Mouse (Mus musculus) left cerebral cortex, adult 11 months (tissue): ENCODE measurements around the gene Tubg1.
"Not testable (repeated sequence)": the region's sequence is repeated elsewhere in the genome, so short reads cannot be mapped to it uniquely, and the experiment has no call there.

ENCODE experiments used
- DNase-seq: peaks from one replicate; pipeline ENCODE4 v3.0.0; 2022; ENCODE audit warnings: low spot score

The Tubg1 gene

GRCm38 (mm10) chr11:101142215-101142967, 22.7 kb downstream of the Tubg1 start:
- DNase-seq: no peak

DNA sequence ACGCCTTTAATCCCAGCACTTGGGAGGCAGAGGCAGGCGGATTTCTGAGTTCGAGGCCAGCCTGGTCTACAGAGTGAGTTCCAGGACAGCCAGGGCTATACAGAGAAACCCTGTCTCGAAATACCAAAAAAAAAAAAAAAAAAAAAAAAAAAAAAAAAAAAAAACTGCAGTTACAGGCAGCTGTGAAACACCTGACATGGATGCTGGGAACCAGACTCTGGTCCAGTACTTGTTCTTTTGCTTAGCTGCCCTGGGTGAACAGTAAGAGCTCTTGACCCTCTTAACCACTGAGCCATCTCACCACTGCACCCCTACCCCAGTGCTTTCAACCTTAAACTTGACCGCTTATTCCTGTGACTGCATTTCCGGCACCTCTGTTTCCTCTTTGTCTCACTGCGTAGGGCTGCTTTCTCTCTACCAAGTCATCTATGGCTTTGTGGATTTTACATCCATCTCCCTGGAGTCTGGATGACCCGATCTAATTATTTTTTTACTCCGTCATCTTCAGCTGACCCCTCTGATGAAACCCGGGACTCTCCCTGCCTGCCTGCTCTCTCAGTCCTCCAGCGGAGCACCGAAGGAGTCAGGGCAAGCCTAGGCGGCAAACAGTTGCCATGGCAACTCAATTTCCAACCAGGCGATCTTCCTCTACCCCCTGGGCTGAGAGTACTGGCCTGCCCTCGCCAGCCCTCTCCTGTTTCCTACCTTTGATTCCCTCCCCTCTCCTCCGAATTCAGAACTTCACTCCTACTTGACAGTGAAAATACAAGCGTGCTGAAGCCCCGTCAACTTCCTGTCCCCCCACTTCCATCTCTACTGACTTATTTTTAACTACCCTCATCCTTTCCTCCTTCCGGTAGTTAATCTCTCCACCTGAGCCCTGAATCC, 23.8 kb downstream of the Tubg1 start:
- DNase-seq: no peak

DNA sequence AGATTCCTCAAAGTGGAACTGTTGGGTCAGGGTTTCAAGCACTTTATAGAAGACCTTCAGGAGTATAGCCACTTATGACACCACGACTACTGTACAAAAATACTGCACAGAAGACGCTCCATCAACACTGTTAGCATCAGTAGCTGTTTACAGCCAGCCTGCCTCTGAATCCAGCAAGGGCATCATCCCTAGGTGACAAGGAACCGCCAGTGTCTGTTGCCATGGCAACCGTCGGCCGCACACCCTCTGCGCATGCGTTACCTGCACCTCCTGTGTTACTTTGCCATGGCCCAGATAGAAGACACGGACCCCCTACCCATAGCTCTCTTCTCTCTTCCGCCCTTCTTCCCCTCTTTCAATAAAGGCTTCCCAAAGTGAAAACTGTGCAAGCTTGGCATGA, 26.6 kb downstream of the Tubg1 start:
- DNase-seq: no peak

- no peak for DNase-seq
Observed at GRCm38 (mm10) chr11:101148751-101149150, 29.0 kb downstream of the Tubg1 start.

DNA sequence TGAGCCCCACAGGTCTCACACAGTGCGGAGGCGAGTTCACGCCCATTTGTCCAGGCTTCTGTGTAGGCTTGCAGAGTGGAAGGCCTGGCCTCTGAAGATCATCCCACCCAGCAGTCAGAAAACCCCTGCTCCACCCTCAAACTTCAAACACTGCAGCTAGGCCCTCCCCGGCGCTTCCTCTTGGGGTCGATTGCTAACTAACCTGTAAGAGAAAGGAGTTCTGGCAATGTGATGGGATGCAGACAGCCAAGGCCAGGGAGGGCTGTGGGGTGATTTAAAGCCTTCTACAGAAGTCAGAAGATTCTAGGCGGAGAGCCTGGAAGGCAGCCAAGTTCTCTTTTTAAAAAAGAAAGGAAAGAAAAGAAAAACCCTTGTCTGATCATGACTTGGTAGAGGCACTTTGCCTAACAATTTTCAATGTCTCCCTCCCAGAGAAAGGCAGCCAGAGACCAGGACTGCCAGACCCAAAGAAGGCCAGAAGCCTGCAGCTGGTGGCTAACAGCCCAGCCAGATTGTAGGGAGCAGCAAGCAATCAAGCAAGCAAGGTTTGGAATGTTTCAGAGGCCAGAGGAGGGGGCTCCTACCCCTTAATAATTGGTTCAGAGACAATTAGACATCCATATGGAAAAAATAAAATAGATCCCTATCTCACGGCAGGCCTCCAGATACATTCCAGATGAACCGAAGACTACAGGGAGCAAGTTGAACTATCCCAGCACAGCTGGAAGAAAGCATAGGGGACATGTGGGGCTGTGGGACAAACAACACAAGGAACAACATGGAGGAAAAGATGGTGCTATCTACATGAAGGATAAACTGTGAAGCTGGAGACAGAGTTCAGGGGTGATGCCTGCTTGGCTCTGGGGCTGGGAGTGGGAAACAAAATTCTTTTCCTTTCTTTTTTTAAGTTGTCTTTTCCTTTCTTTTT, 29.7 kb downstream of the Tubg1 start:
- DNase-seq: no peak

- DNase-seq: no peak
Observed at GRCm38 (mm10) chr11:101151063-101151462, 31.3 kb downstream of the Tubg1 start.

- no peak for DNase-seq
Observed at GRCm38 (mm10) chr11:101152825-101153224, 33.1 kb downstream of the Tubg1 start.

GRCm38 (mm10) chr11:101154648-101155047, 34.9 kb downstream of the Tubg1 start:
- no peak for DNase-seq

DNA sequence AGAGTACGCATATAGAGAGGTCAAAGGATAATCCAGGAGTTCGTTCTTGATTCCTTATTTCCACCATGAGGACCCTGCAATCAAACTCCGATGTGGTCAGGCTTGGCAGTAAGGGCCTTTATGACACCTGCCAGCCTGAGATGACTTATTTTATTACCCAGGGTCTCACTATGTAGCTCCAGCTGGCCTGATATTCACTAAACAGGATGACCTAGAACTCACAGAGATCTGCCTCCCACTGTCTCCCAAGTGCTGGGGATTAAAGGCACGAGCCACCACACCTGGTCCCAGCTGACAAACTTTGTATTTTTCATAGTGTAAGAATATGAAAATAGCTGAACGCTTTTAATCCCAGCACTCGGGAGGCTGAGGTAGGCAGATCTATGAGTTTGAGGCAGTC, 35.4 kb downstream of the Tubg1 start:
- no peak for DNase-seq

DNA sequence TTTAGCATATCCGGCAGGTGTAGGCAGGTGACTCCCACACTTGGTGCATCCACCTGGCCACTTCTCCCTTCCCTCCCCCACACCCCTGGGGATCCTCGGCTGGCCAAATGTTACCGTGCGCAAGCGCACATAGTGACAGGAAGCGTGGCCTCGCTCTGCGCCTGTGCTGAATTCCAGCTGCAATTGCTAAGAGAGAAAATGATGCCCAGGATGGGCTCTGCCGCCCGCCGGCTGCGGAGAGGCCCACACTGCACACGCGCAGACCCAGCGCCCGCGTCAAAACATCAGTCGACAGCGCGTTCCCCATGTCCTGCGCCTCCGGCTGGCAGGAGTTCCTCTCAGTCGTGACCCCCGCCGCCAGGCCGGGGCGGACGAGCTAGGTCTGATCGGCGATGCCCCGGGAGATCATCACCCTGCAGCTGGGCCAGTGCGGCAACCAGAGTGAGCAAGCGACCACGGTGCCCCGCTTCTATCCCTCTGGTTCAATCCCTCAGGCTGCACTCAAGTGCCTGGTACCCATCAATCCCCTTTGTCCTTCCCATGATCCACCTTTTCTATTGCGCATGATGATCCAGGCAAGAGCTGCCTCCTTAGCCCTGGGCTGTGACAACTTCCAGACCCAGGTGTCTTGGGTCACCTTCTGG, 36.1 kb downstream of the Tubg1 start, which contains the start of gene Tubg2:
TSS of gene Tubg2 (plus strand) at position 180 of the 644 bp plus-strand sequence.
- peak; percentile 82 for DNase-seq

- DNase-seq: not testable (repeated sequence)
Observed at GRCm38 (mm10) chr11:101160151-101160550, 40.4 kb downstream of the Tubg1 start.

DNA sequence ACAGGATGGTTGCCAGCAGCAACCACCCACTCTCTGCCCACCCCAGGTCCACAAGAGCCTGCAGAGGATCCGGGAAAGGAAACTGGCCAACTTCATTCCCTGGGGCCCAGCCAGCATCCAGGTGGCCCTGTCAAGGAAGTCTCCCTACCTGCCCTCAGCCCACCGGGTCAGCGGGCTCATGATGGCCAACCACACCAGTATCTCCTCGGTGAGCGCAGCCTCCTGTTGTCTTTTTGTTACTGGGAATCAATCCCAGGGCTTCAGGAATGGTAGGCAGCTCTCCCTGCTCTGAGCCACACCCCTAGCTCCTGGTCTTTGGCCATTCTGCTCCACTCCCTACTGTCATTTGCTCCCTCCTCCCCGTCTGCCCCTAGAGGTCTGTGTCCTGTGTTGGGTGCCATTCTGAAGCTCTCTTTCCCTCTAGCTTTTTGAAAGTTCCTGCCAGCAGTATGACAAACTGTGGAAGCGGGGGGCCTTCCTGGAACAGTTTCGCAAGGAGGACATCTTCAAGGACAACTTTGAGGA, 41.3 kb downstream of the Tubg1 start:
- DNase-seq: not testable (repeated sequence)

DNA sequence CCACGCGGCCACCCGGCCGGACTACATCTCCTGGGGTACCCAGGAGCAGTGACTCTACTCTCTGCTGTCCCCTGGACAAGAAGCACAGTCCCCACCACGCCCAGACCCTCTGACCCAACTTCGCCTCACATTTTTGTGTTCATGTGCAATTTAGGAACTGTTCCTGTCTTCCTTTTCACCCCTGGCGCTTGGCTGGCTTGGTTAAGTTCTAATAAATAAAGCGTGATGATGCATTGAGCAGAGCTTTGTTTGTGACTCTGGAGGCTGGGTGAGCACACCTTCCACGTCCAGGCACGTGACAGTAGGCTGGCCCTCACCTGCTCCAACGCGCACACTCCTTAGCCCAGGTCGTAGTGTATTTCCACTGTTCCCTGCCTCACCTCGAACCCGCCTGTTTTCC, 41.8 kb downstream of the Tubg1 start:
- DNase-seq: no peak

DNA sequence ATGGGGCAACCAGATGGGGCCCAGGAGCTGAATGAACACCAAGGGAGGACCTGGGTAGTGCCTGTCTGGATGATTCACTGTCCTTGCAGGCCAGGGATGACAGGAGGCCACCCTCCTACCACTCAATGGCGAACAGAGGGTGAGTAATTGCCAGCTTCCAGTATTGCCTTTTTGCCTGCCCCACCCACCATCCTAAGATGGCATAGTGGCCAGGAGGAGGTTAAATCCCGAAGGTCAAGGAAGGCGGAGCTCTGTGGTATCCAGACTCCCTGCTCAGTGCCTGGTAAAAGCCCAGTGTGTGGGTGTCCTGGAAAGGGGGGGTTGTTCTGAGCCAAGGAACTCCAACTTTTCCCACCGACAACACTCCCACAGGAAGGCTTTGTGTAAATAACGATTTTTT, 42.6 kb downstream of the Tubg1 start:
- DNase-seq: no peak

DNA sequence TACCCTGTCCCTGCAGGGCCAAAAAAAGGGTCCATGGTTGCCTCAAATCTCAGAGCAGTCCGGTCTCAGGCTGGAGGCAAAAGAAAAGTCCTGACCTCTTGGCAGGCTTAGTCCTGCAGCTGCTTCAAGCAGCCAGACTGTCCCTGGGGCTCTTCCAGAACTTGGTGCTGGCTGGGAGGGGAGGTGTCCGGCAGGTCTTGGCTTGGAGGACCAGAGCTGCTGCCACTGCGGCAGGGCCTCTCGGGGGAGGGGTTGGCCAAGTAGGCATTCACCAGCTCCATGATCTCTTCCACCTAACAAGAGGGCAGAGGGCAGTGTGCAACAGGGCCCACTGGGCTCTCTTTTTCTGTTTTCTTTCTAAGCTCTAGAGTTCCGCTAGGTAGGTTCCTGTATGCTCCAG, 43.0 kb downstream of the Tubg1 start:
- no peak for DNase-seq

GRCm38 (mm10) chr11:101163476-101164350, 44.0 kb downstream of the Tubg1 start:
- DNase-seq: no peak

DNA sequence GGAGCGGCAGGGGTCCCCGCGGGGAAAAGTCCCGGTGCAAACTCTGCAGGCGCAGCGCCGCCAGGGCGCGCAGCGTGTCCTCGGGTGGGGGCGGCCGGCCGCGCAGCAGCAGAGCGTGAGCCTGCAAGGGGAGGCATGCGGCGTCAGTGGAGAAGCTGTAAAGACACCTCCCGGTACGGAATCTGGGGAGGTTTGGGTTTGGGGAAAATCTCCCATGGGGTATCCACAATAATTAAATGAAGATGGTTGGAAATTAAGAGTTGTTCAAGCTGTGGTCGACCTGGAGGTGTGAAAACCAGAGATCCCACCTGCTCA, 44.6 kb downstream of the Tubg1 start:
- DNase-seq: no peak

GRCm38 (mm10) chr11:101164677-101165580, 45.2 kb downstream of the Tubg1 start:
- DNase-seq: no peak

DNA sequence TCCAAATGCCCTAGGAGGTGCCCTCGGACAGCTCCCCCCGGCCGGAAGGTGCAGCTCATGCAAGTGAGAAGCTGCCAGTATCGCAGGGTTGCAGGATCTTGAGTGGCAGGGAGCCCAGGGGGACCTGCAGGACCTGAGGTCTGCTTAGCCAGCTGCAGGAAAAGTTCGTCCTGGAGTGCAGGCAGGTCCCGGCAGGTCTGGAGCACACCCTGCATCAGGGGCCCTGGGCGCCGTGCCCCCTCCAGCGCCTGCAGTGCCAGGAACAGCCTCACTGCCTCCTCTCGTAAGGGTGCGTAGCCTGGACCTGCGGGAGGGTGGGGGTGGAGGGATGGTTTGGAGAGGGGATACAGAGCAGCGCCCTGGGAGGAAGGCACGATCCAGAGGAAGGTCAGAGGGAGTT, 46.6 kb downstream of the Tubg1 start:
- DNase-seq: no peak
